Mouse (Mus musculus): ENCODE measurements at regions not wholly inside any gene's neighbourhood (a gene's known extent, or its start where the extent isn't known, plus 50 kb on each side); places are given as distances from the start of the nearest gene placed in this dataset.

DNA sequence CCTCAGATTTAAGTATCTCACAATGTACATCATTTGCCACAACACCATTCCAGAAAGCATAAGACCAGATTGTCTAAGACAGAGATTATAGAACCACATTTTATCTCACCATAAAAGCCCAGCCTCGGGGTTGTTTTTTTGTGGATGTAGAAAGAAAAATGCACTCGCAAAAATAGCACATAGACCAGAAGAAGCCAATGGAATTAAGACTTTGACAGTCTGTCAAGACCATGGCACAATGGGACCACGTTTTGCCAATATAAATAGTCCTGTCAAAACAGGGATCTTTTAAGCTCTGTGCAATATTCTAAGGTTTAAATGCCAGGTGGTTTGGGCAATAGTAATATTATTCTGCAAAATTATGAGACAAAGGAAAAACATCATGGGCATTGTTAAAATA lies 547.3 kb downstream of the Adgrl2 start:
- no peak for DNase-seq (ENCODE audit: low read depth, low spot score)

- DNase-seq (ENCODE audit: low read depth, low spot score) = no peak
Measured at GRCm38 (mm10) chr3:148434033-148434432, 556.3 kb downstream of the Adgrl2 start.

DNA sequence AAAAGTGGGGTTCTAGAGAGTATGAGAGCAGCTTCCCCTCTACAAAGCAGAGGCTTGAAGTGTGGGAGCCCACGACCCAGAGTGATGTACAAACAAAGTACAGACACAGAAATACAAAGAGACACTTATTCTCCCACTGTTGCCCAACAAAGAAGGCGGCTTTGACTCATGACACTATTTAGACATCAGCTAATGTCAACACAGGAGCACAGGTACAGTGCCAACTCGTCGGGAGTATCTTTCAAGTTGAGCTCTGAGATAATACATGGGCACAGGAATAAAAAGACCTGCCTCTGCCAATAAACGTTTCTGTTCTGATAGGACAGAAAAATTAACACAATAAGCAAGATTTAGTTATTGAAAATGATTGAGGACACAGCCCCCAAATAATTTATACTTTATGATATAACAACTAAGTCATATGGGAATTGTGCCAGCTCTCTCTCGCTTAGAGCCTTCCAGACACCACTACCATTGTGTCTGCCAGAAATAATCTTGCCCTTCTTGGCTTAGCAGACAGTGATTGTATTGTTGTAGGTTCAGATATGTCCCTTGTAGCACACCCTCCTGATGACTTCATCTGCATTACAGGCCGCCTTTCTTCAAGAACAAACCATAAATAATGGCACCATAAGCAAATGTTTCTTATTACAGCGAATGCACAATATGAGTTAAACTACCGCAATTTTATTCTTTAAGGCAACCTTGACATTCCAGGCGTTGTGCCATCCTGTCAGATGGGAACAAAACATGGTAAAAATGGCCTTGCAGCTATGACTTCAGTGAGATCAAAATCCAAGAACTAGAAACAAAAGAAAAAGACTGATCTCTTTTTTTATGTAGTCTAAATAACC lies 561.1 kb downstream of the Adgrl2 start:
- DNase-seq (ENCODE audit: low read depth, low spot score) = no peak

- DNase-seq (ENCODE audit: low read depth, low spot score) = no peak
Measured at GRCm38 (mm10) chr3:148424089-148424488, 566.3 kb downstream of the Adgrl2 start.

DNA sequence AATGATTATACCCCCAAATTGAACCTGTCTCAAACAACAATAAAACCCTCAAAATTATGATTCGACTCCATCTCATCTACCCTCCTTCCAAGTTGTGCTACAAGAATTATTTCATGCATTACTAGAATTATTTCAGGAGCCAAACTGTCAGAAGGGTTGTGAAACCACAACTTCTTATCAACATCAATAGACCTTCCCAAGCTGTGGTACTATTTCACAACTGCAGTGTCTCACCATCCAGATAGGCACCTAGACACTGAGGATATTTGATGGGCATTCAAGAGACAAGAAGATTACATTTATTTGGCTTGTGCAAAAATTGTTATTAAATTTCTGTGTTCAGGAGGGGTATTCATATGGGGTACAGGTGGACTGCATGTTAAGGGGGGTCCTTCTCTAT lies 567.0 kb downstream of the Adgrl2 start:
- DNase-seq (ENCODE audit: low read depth, low spot score) = no peak

- DNase-seq (ENCODE audit: low read depth, low spot score) = no peak
Measured at GRCm38 (mm10) chr3:148422720-148423119, 567.6 kb downstream of the Adgrl2 start.

DNA sequence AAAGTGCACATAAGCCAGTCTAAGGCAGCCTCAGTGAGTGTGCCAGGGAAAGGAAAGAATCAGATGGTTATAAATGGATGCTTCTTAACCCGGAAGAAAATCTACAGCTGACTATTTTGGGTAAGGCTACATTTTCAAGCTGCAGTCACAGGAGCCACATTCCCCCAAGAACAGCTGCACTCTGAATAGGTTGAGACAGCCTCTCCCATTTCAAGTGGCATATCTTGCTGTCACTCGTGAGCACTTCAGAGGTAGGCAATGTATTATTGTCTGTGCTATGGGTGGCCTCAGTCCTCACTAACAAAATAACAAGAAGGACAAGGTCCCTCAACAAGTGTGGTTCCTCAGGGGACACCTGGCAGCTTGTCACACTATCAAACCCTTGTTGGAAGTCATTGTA lies 568.1 kb downstream of the Adgrl2 start:
- DNase-seq (ENCODE audit: low read depth, low spot score) = no peak

DNA sequence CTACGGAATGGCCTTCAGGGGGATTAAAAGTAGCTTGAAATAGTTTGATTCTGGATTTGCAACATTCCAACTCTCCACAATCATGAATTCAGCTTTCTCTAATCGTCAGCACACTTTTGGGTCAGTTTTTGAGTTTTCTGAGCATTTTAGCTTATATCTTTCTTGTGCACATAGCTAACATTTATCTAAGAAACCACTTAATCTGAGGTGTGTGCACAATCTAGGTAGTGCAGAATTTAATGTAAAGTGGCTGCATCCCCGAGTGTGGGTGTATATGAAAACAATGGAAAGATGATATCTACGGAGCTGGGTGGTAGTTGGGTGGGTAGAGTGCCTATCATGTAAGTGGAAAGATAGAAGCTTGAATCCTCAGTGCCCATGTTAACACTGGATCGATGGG lies 570.1 kb downstream of the Adgrl2 start:
- DNase-seq (ENCODE audit: low read depth, low spot score) = no peak

- no peak for DNase-seq (ENCODE audit: low read depth, low spot score)
Measured at GRCm38 (mm10) chr3:148419462-148420074, 570.8 kb downstream of the Adgrl2 start.

GRCm38 (mm10) chr3:148418067-148418466 lies 572.3 kb downstream of the Adgrl2 start:
- no peak for DNase-seq (ENCODE audit: low read depth, low spot score)

- no peak for DNase-seq (ENCODE audit: low read depth, low spot score)
Measured at GRCm38 (mm10) chr3:148415443-148415842, 574.9 kb downstream of the Adgrl2 start.

DNA sequence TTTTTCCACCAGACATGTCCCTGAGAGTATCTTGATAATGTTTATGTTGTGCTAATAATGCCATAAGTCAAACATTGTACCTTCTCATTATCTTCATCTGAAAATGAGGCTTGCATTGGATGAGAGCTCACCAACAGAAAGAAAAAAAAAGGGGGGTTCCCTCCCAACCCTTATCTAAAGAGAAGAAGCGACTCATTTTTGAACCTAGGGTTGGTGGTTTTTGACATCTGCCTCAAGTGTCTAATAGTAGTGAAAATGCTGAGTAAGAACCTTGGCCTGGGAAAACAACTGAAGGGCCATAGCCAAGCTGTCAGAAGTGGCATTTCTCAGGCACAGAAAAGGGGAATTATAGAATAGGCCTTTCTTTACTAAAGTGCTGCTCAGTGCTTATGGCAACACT lies 577.3 kb downstream of the Adgrl2 start:
- DNase-seq (ENCODE audit: low read depth, low spot score) = no peak

- DNase-seq (ENCODE audit: low read depth, low spot score) = no peak
Measured at GRCm38 (mm10) chr3:148412191-148412590, 578.2 kb downstream of the Adgrl2 start.

DNA sequence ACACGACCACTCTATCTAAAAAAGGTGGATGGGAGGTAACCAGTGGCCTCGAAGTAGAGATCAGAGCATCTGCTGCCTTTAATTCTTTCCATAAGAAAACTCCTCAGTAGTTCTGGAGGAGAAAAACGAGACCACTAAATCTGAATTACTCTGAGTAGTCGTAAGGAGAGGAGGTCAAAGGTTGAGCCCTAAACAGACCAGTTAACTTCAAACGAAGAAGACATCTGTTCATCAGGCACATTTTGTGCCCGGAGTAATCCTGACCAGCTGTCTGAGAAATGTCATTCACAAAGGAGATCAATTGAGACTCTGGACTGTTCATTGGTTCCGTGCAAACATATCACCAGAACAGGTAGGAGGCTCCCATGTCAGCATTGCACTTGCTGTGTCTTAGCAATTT lies 592.0 kb downstream of the Adgrl2 start:
- DNase-seq (ENCODE audit: low read depth, low spot score) = peak; percentile 68

DNA sequence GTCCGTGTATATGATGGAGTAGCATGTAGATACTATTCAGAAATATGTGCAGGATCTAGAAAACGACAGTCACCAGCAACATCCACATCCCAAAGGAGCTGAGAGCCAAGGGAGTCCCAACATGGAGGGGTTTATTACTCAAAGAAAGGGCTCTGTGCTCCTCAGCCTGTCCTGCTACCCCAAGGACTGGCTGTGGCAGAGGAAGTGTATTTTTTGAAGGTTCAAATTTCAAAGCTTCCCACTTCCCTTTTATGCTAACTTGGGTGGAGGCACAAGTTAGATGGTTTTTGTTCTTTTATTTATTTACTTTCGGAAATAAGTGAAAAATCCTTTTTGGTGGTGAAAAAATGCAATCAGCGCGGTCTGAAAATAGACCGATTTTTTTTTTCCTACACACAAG lies 602.8 kb downstream of the Adgrl2 start:
- no peak for DNase-seq (ENCODE audit: low read depth, low spot score)

GRCm38 (mm10) chr3:148385712-148386111 lies 604.6 kb downstream of the Adgrl2 start:
- DNase-seq (ENCODE audit: low read depth, low spot score) = no peak

DNA sequence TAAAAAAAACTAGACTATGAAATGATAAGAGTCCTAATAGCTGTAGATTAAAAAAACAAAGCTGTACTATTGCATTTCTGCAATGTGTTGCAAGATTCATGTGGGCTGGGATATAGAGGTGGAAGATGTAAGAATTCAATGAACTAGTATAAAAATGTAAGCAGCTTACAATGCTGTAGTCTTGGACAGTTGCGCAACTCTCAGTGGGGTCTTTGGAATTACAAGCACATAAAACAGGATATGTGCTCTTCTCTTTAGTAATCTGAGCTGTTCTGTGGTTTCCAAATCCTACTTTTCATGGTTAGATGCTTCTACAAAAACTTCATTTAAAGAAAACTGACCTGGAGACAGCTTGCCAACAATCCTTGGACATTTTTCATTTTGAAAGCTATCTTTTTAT lies 609.3 kb downstream of the Adgrl2 start:
- DNase-seq (ENCODE audit: low read depth, low spot score) = no peak

GRCm38 (mm10) chr3:148363331-148363730 lies 627.0 kb downstream of the Adgrl2 start:
- DNase-seq (ENCODE audit: low read depth, low spot score) = no peak

- DNase-seq (ENCODE audit: low read depth, low spot score) = no peak
Measured at GRCm38 (mm10) chr3:148362453-148362864, 627.9 kb downstream of the Adgrl2 start.

DNA sequence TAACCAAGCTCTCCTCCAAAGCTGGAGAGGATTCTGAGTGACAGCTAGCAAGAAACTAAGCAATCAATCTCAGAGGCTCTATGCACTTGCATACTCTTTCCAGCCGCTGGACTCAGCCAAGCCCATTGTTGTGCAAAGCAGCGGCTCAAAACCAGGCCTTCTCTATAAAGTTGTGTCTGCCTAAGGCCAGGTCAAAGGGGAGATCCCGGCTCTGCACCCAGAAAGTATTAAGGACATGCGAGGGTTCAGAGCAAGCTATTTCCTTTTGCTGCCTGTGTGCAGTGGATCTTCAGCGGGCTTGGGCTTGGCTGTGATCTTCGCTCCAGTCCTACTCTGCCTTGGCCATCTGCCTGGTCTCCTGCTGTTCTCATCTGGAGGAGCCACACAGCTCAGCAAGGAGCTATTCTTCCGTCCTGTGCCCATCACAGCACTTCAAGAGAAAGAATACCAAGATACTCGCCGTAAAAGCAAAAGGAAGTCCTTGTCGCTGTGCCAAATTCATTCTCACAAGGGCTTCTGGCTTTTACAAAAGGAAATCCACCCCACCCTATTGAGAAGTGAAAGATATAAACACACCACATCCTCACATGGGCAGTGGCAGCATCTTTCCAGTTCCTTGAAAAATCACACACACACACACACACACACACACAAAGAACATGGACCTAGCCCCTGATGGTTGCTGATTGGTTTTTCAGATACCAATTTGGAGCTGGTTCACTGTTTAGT lies 646.6 kb downstream of the Adgrl2 start:
- no peak for DNase-seq (ENCODE audit: low read depth, low spot score)

DNA sequence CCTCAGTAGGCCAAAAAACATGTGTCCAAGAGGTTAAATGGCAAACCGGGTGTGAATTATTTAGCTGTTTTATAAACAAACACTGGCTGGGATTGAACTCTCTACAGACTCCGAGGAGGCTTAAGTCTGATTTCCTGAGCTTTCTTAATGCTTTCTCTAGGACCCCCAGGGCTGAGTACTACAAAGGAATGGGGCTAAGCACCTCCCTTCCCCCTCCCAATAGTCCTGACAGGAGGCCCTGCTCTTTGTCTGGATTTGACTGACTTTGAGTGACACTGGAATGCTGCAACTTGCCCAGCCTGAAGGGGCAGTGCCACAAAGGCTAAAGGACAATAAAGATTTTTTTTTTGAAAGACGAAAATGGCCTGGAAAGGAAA lies 647.1 kb downstream of the Adgrl2 start:
- DNase-seq (ENCODE audit: low read depth, low spot score) = peak; percentile 34

DNA sequence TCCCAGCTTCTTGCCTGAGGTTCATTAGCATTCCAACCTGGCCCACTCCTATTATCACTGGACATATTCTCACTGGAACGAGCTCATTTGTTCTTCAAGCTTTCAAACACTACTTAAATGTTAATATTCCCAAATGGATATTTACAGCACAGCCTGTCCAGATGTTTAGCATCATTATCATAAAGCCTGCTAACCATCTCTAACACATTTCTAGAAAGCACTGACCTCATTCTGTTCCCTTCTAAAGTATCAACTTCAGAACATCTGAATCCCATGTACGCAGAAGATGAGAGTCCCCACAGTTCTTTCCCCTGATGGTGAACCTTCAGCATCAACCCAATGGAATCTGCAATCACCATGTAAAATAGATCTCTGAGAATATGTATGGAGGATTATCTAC lies 651.1 kb downstream of the Adgrl2 start:
- DNase-seq (ENCODE audit: low read depth, low spot score) = no peak

- peak; percentile 78 for DNase-seq (ENCODE audit: low read depth, low spot score)
Measured at GRCm38 (mm10) chr3:148336640-148337039, 653.7 kb downstream of the Adgrl2 start.

Measured in forelimb bud, embryonic 11.5 days (tissue).